Mouse (Mus musculus) kidney, adult 10 weeks (tissue): ENCODE results near the gene Ube2u. TPM values are rescaled to one million over a fixed set of nuclear protein-coding genes. Genes with fewer than 3 reads are reported as not detected.

ENCODE experiments used
- polyA plus RNA-seq: library from polyadenylated mRNA; stranded (reverse); fragments of 350-450 nt; fragmentation: Illumina TruSeq; extraction: RNeasy Lipid Tissue Mini Kit (QIAGEN cat#74804); gene quantifications from one replicate; pipeline ENCODE4 v1.2.3, GENCODE M21; 2014; ENCODE audit warnings: low read depth, low replicate concordance

The Ube2u gene
- polyA plus RNA-seq, result 36.2 TPM

DNA sequence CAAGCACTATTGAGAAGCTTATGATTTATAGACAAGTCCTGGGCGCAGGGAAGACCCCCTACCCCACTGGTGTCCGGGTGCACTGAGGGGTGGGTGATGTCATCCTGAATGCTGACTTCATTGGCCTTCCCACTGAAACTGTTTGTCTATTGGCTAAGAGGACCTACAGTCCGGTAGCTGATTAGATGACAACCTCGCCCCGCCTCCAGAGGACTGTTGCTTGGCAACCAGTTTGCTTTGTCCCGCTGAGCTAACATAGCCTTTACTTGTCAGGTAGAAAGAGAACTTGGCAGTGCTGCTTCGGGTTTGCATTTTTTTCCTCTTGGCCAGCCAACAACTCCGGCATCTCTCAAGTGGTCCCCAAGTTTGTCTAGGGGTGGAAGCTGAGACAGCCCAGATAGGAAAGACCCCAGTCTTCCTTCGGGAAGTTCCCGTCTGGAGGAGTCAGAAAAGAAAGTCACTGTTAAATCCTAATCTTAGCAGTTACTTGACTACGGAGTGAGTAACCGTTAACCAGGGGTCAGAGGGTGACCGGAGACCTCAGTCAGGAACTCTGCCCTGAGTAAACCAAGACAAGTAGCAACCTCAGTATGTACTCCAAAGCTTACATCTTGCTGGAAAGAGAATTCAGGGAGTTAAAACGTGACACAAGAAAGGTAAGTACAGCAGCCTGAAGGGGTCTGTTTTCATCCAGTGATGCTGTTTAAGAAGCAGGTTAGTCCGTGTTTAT, at the start of gene Ube2u:
Gene Ube2u, plus strand, starts transcription at position 258 of the 730 bp plus-strand sequence.

